Mouse (Mus musculus) frontal cortex, adult 2 months (tissue): ENCODE measurements at regions not wholly inside any gene's neighbourhood (a gene's known extent, or its start where the extent isn't known, plus 50 kb on each side); places are given as distances from the start of the nearest gene placed in this dataset.
A peak's percentile ranks its signal among the peaks of the same experiment; 100 is the strongest.

Source experiments
- DNase-seq, 2 experiments: peaks; one replicate each; pipeline ENCODE4 v3.0.0; 2022; ENCODE audit warnings: low spot score in 1 of 2; ENCODE audit errors: extremely low spot score in 1 of 2

- DNase-seq = no peak
These were observed 87.6 kb upstream of the Mrps6 start for GRCm38 (mm10) chr16:91970461-91970860.

DNA sequence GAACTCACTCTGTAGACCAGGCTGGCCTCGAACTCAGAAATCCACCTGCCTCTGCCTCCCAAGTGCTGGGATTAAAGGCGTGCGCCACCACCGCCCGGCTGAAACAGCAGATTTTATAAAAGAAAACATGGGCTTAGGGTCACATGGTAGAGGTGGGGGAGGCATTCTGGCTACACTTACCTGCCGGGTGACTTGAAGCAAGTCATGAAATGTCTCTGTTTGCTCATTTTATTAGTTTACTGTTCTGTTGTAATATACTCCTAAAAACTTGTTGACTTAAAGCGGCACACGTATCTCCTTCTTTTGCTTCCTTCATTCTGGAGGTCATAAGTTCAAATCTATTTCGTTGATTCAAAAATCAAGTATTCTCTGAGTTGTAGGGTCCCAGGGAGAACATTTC lies 84.9 kb upstream of the Mrps6 start:
- DNase-seq = no peak

GRCm38 (mm10) chr16:91976194-91976805 lies 81.8 kb upstream of the Mrps6 start:
- no peak for DNase-seq

DNA sequence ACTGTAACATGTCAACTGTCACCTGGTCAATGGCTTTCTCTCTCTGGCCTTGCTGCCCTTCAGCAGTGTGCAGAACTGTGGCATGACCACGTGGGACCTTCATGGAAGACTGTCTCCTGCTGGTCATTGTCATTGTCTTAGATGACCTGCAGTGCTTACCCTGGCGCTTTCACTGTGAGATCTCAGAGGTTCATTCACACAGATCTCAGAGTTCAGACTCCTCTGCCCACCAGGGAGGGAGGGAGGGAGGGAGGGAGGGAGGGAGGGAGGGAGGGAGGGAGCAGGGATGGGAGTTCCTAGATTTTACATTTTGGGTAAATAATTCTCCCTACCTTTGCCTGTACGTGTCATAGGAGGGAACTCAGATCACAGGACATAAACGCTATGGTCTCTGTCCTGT lies 79.6 kb upstream of the Mrps6 start:
- DNase-seq = no peak

GRCm38 (mm10) chr16:91978846-91979245 lies 79.2 kb upstream of the Mrps6 start:
- DNase-seq = no peak

- DNase-seq = no peak
These were observed 77.6 kb upstream of the Mrps6 start for GRCm38 (mm10) chr16:91980482-91980881.

GRCm38 (mm10) chr16:91985211-91985610 lies 72.9 kb upstream of the Mrps6 start:
- no peak for DNase-seq

DNA sequence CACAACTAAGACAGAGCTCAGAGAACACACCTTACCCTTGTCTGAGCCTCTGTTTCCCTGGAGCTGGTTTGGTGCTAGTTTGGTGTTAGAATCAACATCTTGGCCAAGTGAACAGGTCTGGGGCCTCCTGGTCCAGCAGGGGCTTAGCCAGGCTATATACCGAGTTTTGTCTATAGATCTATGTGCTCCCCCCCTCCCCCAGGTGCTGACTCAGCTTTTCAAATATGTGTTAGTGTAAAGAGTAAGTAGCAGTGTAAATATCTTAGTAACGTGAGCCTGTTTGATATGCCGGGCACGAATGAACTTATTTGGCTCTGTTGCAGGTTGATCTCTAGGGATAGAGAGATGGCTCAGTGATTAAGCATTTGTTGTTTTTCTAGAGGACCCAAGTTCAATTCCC lies 68.7 kb upstream of the Mrps6 start:
- DNase-seq = no peak

DNA sequence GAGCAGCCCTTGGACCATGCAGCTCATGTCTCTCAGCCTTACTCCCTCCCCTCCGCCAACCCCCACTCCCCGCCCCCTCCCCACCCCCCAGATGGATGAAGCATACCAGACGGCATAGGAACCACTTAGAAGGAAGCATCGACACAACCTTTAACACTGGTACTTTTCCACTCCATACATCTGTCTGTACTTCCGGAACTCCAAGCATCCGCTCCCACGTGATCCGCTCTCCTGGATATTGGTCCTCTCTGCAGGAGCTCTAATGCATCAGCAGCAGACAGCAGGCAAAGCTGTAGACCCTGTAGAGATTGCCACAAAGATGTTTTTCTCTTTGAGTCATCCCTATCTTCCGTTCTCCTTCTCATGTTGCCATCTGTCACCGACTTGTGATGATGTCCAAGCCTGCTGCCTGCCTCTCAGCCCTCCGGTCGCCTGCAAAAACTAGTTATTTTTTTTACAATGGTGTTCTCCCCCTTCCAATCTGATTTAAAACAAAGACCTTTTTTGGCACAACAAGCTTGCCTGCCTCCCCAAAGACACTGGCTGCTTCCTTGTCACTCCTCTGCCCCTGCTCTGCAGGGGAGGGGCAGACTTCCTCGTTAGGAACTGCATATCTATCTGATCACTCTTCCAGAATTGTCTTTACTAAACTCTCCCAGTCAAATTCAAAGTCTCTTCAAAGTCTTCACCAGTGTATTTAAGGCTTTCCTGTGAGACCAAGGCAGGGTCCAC lies 62.4 kb upstream of the Mrps6 start:
- DNase-seq = peak; percentile 3 to 51

- DNase-seq = no peak
These were observed 50.7 kb upstream of the Mrps6 start for GRCm38 (mm10) chr16:92007351-92007750.
